Mouse (Mus musculus): ENCODE results near the gene Plekha6.

Plekha6 gene

GRCm38 (mm10) chr1:133163820-133164431 lies at the start of gene Plekha6:
TSS of gene Plekha6 (plus strand) at chr1:133164210.
- peak; percentile 50 for DNase-seq (ENCODE audit: low read depth, low spot score)
- Histone ChIP-seq H3K36me3 (ENCODE audit: control insufficient read depth, insufficient read depth, low read length, poor library complexity, severe bottlenecking) (no peaks in the 10 kb centered on the region), H3K27me3 (ENCODE audit: control insufficient read depth, insufficient read depth, low read length, poor library complexity, severe bottlenecking) (no peaks in the 10 kb centered on the region)

GRCm38 (mm10) chr1:133116108-133116507 lies 47.9 kb upstream of the Plekha6 start:
- no peak for DNase-seq (ENCODE audit: low read depth, low spot score)
- H3K36me3 ChIP-seq (ENCODE audit: control insufficient read depth, insufficient read depth, low read length, poor library complexity, severe bottlenecking), result no peaks in the 10 kb centered on the region
- no peaks in the 10 kb centered on the region for H3K27me3 ChIP-seq (ENCODE audit: control insufficient read depth, insufficient read depth, low read length, poor library complexity, severe bottlenecking)

- H3K27me3 ChIP-seq (ENCODE audit: control insufficient read depth, insufficient read depth, low read length, poor library complexity, severe bottlenecking), result no peaks in the 10 kb centered on the region
- peak; percentile 39 for DNase-seq (ENCODE audit: low read depth, low spot score)
- H3K36me3 ChIP-seq (ENCODE audit: control insufficient read depth, insufficient read depth, low read length, poor library complexity, severe bottlenecking), result no peaks in the 10 kb centered on the region
Measured at GRCm38 (mm10) chr1:133118127-133118526, 45.9 kb upstream of the Plekha6 start.

- Histone ChIP-seq H3K36me3 (ENCODE audit: control insufficient read depth, insufficient read depth, low read length, poor library complexity, severe bottlenecking) (no peaks in the 10 kb centered on the region), H3K27me3 (ENCODE audit: control insufficient read depth, insufficient read depth, low read length, poor library complexity, severe bottlenecking) (no peaks in the 10 kb centered on the region)
- no peak for DNase-seq (ENCODE audit: low read depth, low spot score)
Measured at GRCm38 (mm10) chr1:133118844-133119243, 45.2 kb upstream of the Plekha6 start.

GRCm38 (mm10) chr1:133119931-133120712 lies 43.9 kb upstream of the Plekha6 start:
- DNase-seq (ENCODE audit: low read depth, low spot score), result no peak
- H3K36me3 ChIP-seq (ENCODE audit: control insufficient read depth, insufficient read depth, low read length, poor library complexity, severe bottlenecking), result no peaks in the 10 kb centered on the region
- H3K27me3 ChIP-seq (ENCODE audit: control insufficient read depth, insufficient read depth, low read length, poor library complexity, severe bottlenecking), result no peaks in the 10 kb centered on the region

GRCm38 (mm10) chr1:133121246-133121645 lies 42.8 kb upstream of the Plekha6 start:
- no peaks in the 10 kb centered on the region for H3K36me3 ChIP-seq (ENCODE audit: control insufficient read depth, insufficient read depth, low read length, poor library complexity, severe bottlenecking)
- H3K27me3 ChIP-seq (ENCODE audit: control insufficient read depth, insufficient read depth, low read length, poor library complexity, severe bottlenecking), result no peaks in the 10 kb centered on the region
- DNase-seq (ENCODE audit: low read depth, low spot score), result no peak

GRCm38 (mm10) chr1:133124137-133124536 lies 39.9 kb upstream of the Plekha6 start:
- no peaks in the 10 kb centered on the region for H3K27me3 ChIP-seq (ENCODE audit: control insufficient read depth, insufficient read depth, low read length, poor library complexity, severe bottlenecking)
- H3K36me3 ChIP-seq (ENCODE audit: control insufficient read depth, insufficient read depth, low read length, poor library complexity, severe bottlenecking), result no peaks in the 10 kb centered on the region
- DNase-seq (ENCODE audit: low read depth, low spot score), result no peak

GRCm38 (mm10) chr1:133125640-133126364 lies 38.2 kb upstream of the Plekha6 start:
- no peak for DNase-seq (ENCODE audit: low read depth, low spot score)
- Histone ChIP-seq H3K36me3 (ENCODE audit: control insufficient read depth, insufficient read depth, low read length, poor library complexity, severe bottlenecking) (no peaks in the 10 kb centered on the region), H3K27me3 (ENCODE audit: control insufficient read depth, insufficient read depth, low read length, poor library complexity, severe bottlenecking) (no peaks in the 10 kb centered on the region)

GRCm38 (mm10) chr1:133126365-133126740 lies 37.7 kb upstream of the Plekha6 start:
- H3K27me3 ChIP-seq (ENCODE audit: control insufficient read depth, insufficient read depth, low read length, poor library complexity, severe bottlenecking), result no peaks in the 10 kb centered on the region
- no peaks in the 10 kb centered on the region for H3K36me3 ChIP-seq (ENCODE audit: control insufficient read depth, insufficient read depth, low read length, poor library complexity, severe bottlenecking)
- no peak for DNase-seq (ENCODE audit: low read depth, low spot score)

- Histone ChIP-seq H3K36me3 (ENCODE audit: control insufficient read depth, insufficient read depth, low read length, poor library complexity, severe bottlenecking) (no peaks in the 10 kb centered on the region), H3K27me3 (ENCODE audit: control insufficient read depth, insufficient read depth, low read length, poor library complexity, severe bottlenecking) (no peaks in the 10 kb centered on the region)
- DNase-seq (ENCODE audit: low read depth, low spot score), result no peak
Measured at GRCm38 (mm10) chr1:133127328-133127727, 36.7 kb upstream of the Plekha6 start.

- Histone ChIP-seq H3K27me3 (ENCODE audit: control insufficient read depth, insufficient read depth, low read length, poor library complexity, severe bottlenecking) (no peaks in the 10 kb centered on the region), H3K36me3 (ENCODE audit: control insufficient read depth, insufficient read depth, low read length, poor library complexity, severe bottlenecking) (peaks cover 7% of the 10 kb centered on the region; the same call in 1 of the 2 replicates)
- no peak for DNase-seq (ENCODE audit: low read depth, low spot score)
Measured at GRCm38 (mm10) chr1:133129471-133130221, 34.4 kb upstream of the Plekha6 start.

- H3K27me3 ChIP-seq (ENCODE audit: control insufficient read depth, insufficient read depth, low read length, poor library complexity, severe bottlenecking), result no peaks in the 10 kb centered on the region
- peaks cover 7% of the 10 kb centered on the region; the same call in 1 of the 2 replicates for H3K36me3 ChIP-seq (ENCODE audit: control insufficient read depth, insufficient read depth, low read length, poor library complexity, severe bottlenecking)
- peak; percentile 98 for DNase-seq (ENCODE audit: low read depth, low spot score)
Measured at GRCm38 (mm10) chr1:133130638-133131560, 33.1 kb upstream of the Plekha6 start, which contains the start of gene Ppp1r15b. TSS of gene Ppp1r15b (plus strand) at chr1:133131143.

GRCm38 (mm10) chr1:133131561-133131905 lies 32.5 kb upstream of the Plekha6 start:
- Histone ChIP-seq H3K27me3 (ENCODE audit: control insufficient read depth, insufficient read depth, low read length, poor library complexity, severe bottlenecking) (no peaks in the 10 kb centered on the region), H3K36me3 (ENCODE audit: control insufficient read depth, insufficient read depth, low read length, poor library complexity, severe bottlenecking) (peaks cover 11% of the 10 kb centered on the region; the same call in 1 of the 2 replicates)
- no peak for DNase-seq (ENCODE audit: low read depth, low spot score)

GRCm38 (mm10) chr1:133131936-133132335 lies 32.1 kb upstream of the Plekha6 start:
- Histone ChIP-seq H3K27me3 (ENCODE audit: control insufficient read depth, insufficient read depth, low read length, poor library complexity, severe bottlenecking) (no peaks in the 10 kb centered on the region), H3K36me3 (ENCODE audit: control insufficient read depth, insufficient read depth, low read length, poor library complexity, severe bottlenecking) (peaks cover 14% of the 10 kb centered on the region; the same call in 1 of the 2 replicates)
- DNase-seq (ENCODE audit: low read depth, low spot score), result no peak
